Mouse (Mus musculus): Measurements from ENCODE around the gene Ankrd33b. TPM values are rescaled to one million over a fixed set of nuclear protein-coding genes. Genes with fewer than 3 reads are reported as not detected.

Gene Ankrd33b
- total and polyA plus RNA-seq, 2 experiments, result 9.1 to 13.1 TPM

GRCm38 (mm10) chr15:31306726-31307125 is 60.8 kb downstream of the Ankrd33b start:
- Histone ChIP-seq H3K36me3 (ENCODE audit: control insufficient read depth, insufficient read depth, low read length) (no peaks in the 10 kb centered on the region; the same call in 1 of the 2 replicates), H3K4me1 (ENCODE audit: control insufficient read depth, insufficient read depth, low read length) (no peaks in the 10 kb centered on the region; the same call in 1 of the 2 replicates), H3K9ac (ENCODE audit: low read depth, low read length) (no peak overlapping the region), H3K79me2 (ENCODE audit: control insufficient read depth, insufficient read depth, low read length) (no peaks in the 10 kb centered on the region; the same call in 1 of the 2 replicates), H3K27ac (replicated peaks; ENCODE audit: insufficient read depth, low read depth, low read length) (no peak overlapping the region), H3K27me3 (ENCODE audit: control insufficient read depth, insufficient read depth, low read length) (no peaks in the 10 kb centered on the region), H3K4me3 (ENCODE audit: insufficient read depth, low read depth, low read length) (no peak overlapping the region)
- no peak for DNase-seq (ENCODE audit: extremely low read depth, low read depth, low spot score)
- TF ChIP-seq CTCF (IDR thresholded peaks at IDR 0.05; ENCODE audit: low read depth, low read length), result no peak
- TF ChIP-seq POLR2A (IDR thresholded peaks at IDR 0.05; ENCODE audit: extremely low read depth, insufficient read depth, low read length), result no peak
- 82% methylated on average over 4 of the region's 4 CpGs for WGBS

- Histone ChIP-seq H3K9ac (ENCODE audit: low read depth, low read length) (no peak overlapping the region), H3K79me2 (ENCODE audit: control insufficient read depth, insufficient read depth, low read length) (no peaks in the 10 kb centered on the region; the same call in 1 of the 2 replicates), H3K36me3 (ENCODE audit: control insufficient read depth, insufficient read depth, low read length) (no peaks in the 10 kb centered on the region; the same call in 1 of the 2 replicates), H3K4me3 (ENCODE audit: insufficient read depth, low read depth, low read length) (no peak overlapping the region), H3K27ac (replicated peaks; ENCODE audit: insufficient read depth, low read depth, low read length) (no peak overlapping the region), H3K27me3 (ENCODE audit: control insufficient read depth, insufficient read depth, low read length) (no peaks in the 10 kb centered on the region), H3K4me1 (ENCODE audit: control insufficient read depth, insufficient read depth, low read length) (no peaks in the 10 kb centered on the region)
- DNase-seq (ENCODE audit: extremely low read depth, low read depth, low spot score), result no peak
- TF ChIP-seq CTCF (IDR thresholded peaks at IDR 0.05; ENCODE audit: low read depth, low read length), result no peak
- no peak for TF ChIP-seq POLR2A (IDR thresholded peaks at IDR 0.05; ENCODE audit: extremely low read depth, insufficient read depth, low read length)
- 74% methylated on average over 6 of the region's 6 CpGs for WGBS
These were observed 62.3 kb downstream of the Ankrd33b start for GRCm38 (mm10) chr15:31305181-31305580.

GRCm38 (mm10) chr15:31304302-31304701 is 63.2 kb downstream of the Ankrd33b start:
- H3K9ac ChIP-seq (ENCODE audit: low read depth, low read length), result no peak overlapping the region
- 92% methylated on average over 3 of the region's 3 CpGs for WGBS
- DNase-seq (ENCODE audit: extremely low read depth, low read depth, low spot score), result no peak
- no peak for TF ChIP-seq POLR2A (IDR thresholded peaks at IDR 0.05; ENCODE audit: extremely low read depth, insufficient read depth, low read length)
- TF ChIP-seq CTCF (IDR thresholded peaks at IDR 0.05; ENCODE audit: low read depth, low read length), result no peak
- H3K4me1 ChIP-seq (ENCODE audit: control insufficient read depth, insufficient read depth, low read length), result no peaks in the 10 kb centered on the region
- no peaks in the 10 kb centered on the region for H3K27me3 ChIP-seq (ENCODE audit: control insufficient read depth, insufficient read depth, low read length)
- no peaks in the 10 kb centered on the region; the same call in 1 of the 2 replicates for H3K36me3 ChIP-seq (ENCODE audit: control insufficient read depth, insufficient read depth, low read length)
- no peaks in the 10 kb centered on the region; the same call in 1 of the 2 replicates for H3K79me2 ChIP-seq (ENCODE audit: control insufficient read depth, insufficient read depth, low read length)
- no peak overlapping the region for H3K27ac ChIP-seq (replicated peaks; ENCODE audit: insufficient read depth, low read depth, low read length)
- H3K4me3 ChIP-seq (ENCODE audit: insufficient read depth, low read depth, low read length), result no peak overlapping the region

- TF ChIP-seq CTCF (IDR thresholded peaks at IDR 0.05; ENCODE audit: low read depth, low read length) (no peak), POLR2A (IDR thresholded peaks at IDR 0.05; ENCODE audit: extremely low read depth, insufficient read depth, low read length) (no peak)
- no peak overlapping the region for H3K4me3 ChIP-seq (ENCODE audit: insufficient read depth, low read depth, low read length)
- peaks cover 2% of the 10 kb centered on the region; the same call in 1 of the 2 replicates for H3K36me3 ChIP-seq (ENCODE audit: control insufficient read depth, insufficient read depth, low read length)
- peak; percentile 24 for DNase-seq (ENCODE audit: extremely low read depth, low read depth, low spot score)
- H3K79me2 ChIP-seq (ENCODE audit: control insufficient read depth, insufficient read depth, low read length), result no peaks in the 10 kb centered on the region; the same call in 1 of the 2 replicates
- H3K9ac ChIP-seq (ENCODE audit: low read depth, low read length), result no peak overlapping the region
- WGBS, result 25% methylated on average over 12 of the region's 12 CpGs
- no peak overlapping the region for H3K27ac ChIP-seq (replicated peaks; ENCODE audit: insufficient read depth, low read depth, low read length)
- H3K4me1 ChIP-seq (ENCODE audit: control insufficient read depth, insufficient read depth, low read length), result no peaks in the 10 kb centered on the region
- H3K27me3 ChIP-seq (ENCODE audit: control insufficient read depth, insufficient read depth, low read length), result no peaks in the 10 kb centered on the region
These were observed 65.1 kb downstream of the Ankrd33b start for GRCm38 (mm10) chr15:31302293-31302990.

GRCm38 (mm10) chr15:31299258-31299917 is 68.1 kb downstream of the Ankrd33b start:
- Histone ChIP-seq H3K79me2 (ENCODE audit: control insufficient read depth, insufficient read depth, low read length) (no peaks in the 10 kb centered on the region), H3K27me3 (ENCODE audit: control insufficient read depth, insufficient read depth, low read length) (no peaks in the 10 kb centered on the region), H3K36me3 (ENCODE audit: control insufficient read depth, insufficient read depth, low read length) (peaks cover 8% of the 10 kb centered on the region; the same call in 1 of the 2 replicates), H3K9ac (ENCODE audit: low read depth, low read length) (no peak overlapping the region), H3K4me1 (ENCODE audit: control insufficient read depth, insufficient read depth, low read length) (no peaks in the 10 kb centered on the region), H3K4me3 (ENCODE audit: insufficient read depth, low read depth, low read length) (no peak overlapping the region), H3K27ac (replicated peaks; ENCODE audit: insufficient read depth, low read depth, low read length) (no peak overlapping the region)
- no peak for TF ChIP-seq CTCF (IDR thresholded peaks at IDR 0.05; ENCODE audit: low read depth, low read length)
- TF ChIP-seq POLR2A (IDR thresholded peaks at IDR 0.05; ENCODE audit: extremely low read depth, insufficient read depth, low read length), result no peak
- DNase-seq (ENCODE audit: extremely low read depth, low read depth, low spot score), result no peak
- 79% methylated on average over 6 of the region's 6 CpGs for WGBS
